Mouse (Mus musculus) neural tube, embryonic 12.5 days (tissue): ENCODE results near the gene Hinfp. TPM values are rescaled to one million over a fixed set of nuclear protein-coding genes. Genes with fewer than 3 reads are reported as not detected.

ENCODE experiments used
- ATAC-seq: fragments of 200-750 bp; cut with Nextera tagmentation; 2 replicates; pipeline ENCODE4 v1.8.0; 2017; ENCODE audit warnings: low read depth, mild to moderate bottlenecking, moderate TSS enrichment, moderate library complexity; ENCODE audit not compliant: low FRiP score
- H3K27ac ChIP-seq: fragments of 300-500 bp; sonication (generic); 2 replicates; pipeline ENCODE4 v1.5.1; 2016
- H3K27me3 ChIP-seq: fragments of 300-500 bp; sonication (generic); replicated peaks from 2 replicates; pipeline ENCODE4 v1.6.1; 2016; ENCODE audit warnings: mild to moderate bottlenecking
- H3K36me3 ChIP-seq: fragments of 300-500 bp; sonication (generic); 2 replicates; pipeline ENCODE4 v1.6.1; 2016; ENCODE audit warnings: mild to moderate bottlenecking
- H3K4me1 ChIP-seq: fragments of 300-500 bp; sonication (generic); 2 replicates; pipeline ENCODE4 v1.6.1; 2016
- H3K4me2 ChIP-seq: fragments of 300-500 bp; sonication (generic); replicated peaks from 2 replicates; pipeline ENCODE4 v1.6.1; 2016; ENCODE audit warnings: mild to moderate bottlenecking
- H3K4me3 ChIP-seq: fragments of 300-500 bp; sonication (generic); 2 replicates; pipeline ENCODE4 v1.5.1; 2016
- H3K9ac ChIP-seq: fragments of 300-500 bp; sonication (generic); 2 replicates; pipeline ENCODE4 v1.6.1; 2016; ENCODE audit warnings: mild to moderate bottlenecking
- H3K9me3 ChIP-seq: fragments of 300-500 bp; sonication (generic); 2 replicates; pipeline ENCODE4 v1.6.1; 2016; ENCODE audit warnings: mild to moderate bottlenecking
- WGBS: fragments of 180-500 bp; shearing (Covaris S2); methylation state at CpG from one replicate; pipeline ENCODE4 v1.1.7; 2016; 5-methylcytosine and 5-hydroxymethylcytosine counted together
- microRNA-seq: library from miRNA; unstranded; fragments of <30 nt; microRNA quantifications from one replicate; pipeline ENCODE4, GENCODE M21; 2017
- polyA plus RNA-seq: library from polyadenylated mRNA; unstranded; fragments of >200 nt; fragmentation: Nextera tagmentation; extraction: Ambion mirVana; gene quantifications from 2 replicates; pipeline ENCODE4 v1.2.1, GENCODE M21; 2016

The Hinfp gene
- polyA plus RNA-seq, 1 experiment from 2014 or later: 33.5 TPM

DNA sequence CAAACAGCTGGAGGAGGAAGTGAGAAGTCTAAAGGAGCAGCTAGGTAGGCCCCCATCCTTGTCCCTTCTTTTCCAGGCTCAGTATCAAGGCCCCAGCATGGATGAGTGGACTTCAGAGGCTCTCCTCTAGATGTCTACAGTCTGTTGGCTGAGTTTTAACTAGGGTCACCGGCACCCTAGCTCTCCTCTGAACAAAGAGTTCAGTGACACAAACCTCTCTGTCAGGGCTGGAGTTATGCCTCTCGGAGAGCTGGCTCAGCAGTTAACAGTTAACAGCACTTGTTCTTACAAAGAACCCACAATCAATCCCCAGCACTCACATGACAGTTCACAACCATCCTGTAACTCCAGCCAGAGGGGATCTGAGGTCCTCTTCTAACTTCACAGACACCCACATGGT lies 61.9 kb downstream of the Hinfp start:
- H3K4me2 ChIP-seq: no peak overlapping the region
- no peak overlapping the region for H3K27ac ChIP-seq
- ATAC-seq: no peak
- H3K27me3 ChIP-seq: no peaks in the 10 kb centered on the region
- H3K9ac ChIP-seq: no peak overlapping the region
- H3K4me1 ChIP-seq: no peaks in the 10 kb centered on the region
- H3K9me3 ChIP-seq: no peaks in the 10 kb centered on the region
- H3K4me3 ChIP-seq: no peak overlapping the region
- no peaks in the 10 kb centered on the region for H3K36me3 ChIP-seq
- 35% methylated on average over 2 of the region's 2 CpGs for WGBS

Small RNA genes lying within 50 kb of the gene (microRNA-seq; reads per million reads assigned to microRNA genes)
- gene Gm44335: not detected

Other genes starting within 250 kb of the Hinfp start
- gene Usp2, start 238.7 kb downstream of the Hinfp start, polyA plus RNA-seq: 9.1 and 9.3 TPM in 2 replicates
- gene Mfrp, start 203.9 kb downstream of the Hinfp start, polyA plus RNA-seq: 0.18 TPM in 1 of 2 replicates, not detected in the other
- 0.43 and 0.74 TPM in 2 replicates for gene C1qtnf5, start 198.4 kb downstream of the Hinfp start, polyA plus RNA-seq
- 0.18 and 0.51 TPM in 2 replicates for gene Gm49380, start 192.2 kb downstream of the Hinfp start, polyA plus RNA-seq
- gene Rnf26, start 192.2 kb downstream of the Hinfp start, polyA plus RNA-seq: 57.4 and 59.2 TPM in 2 replicates
- 19.2 and 19.4 TPM in 2 replicates for gene Mcam, start 171.2 kb downstream of the Hinfp start, polyA plus RNA-seq
- 22.1 and 25.5 TPM in 2 replicates for gene Cbl, start 71.6 kb downstream of the Hinfp start, polyA plus RNA-seq
- not detected in 2 replicates for gene Ccdc153, start 65.0 kb downstream of the Hinfp start, polyA plus RNA-seq
- gene Pdzd3, start 54.2 kb downstream of the Hinfp start, polyA plus RNA-seq: 0.09 and 0.14 TPM in 2 replicates
- 3.7 and 3.8 TPM in 2 replicates for gene Nlrx1, start 37.1 kb downstream of the Hinfp start, polyA plus RNA-seq
- 12.2 and 13.8 TPM in 2 replicates for gene Abcg4, start 17.1 kb downstream of the Hinfp start, polyA plus RNA-seq
- 25.3 and 26.9 TPM in 2 replicates for gene C2cd2l, start 14.6 kb upstream of the Hinfp start, polyA plus RNA-seq
- 34.6 and 39.1 TPM in 2 replicates for gene Dpagt1, start 20.3 kb upstream of the Hinfp start, polyA plus RNA-seq
- gene H2afx, start 29.0 kb upstream of the Hinfp start, polyA plus RNA-seq: 281 and 302 TPM in 2 replicates
- gene Hmbs, start 38.6 kb upstream of the Hinfp start, polyA plus RNA-seq: 92.8 and 95.0 TPM in 2 replicates
- 36.9 and 37.8 TPM in 2 replicates for gene Vps11, start 56.0 kb upstream of the Hinfp start, polyA plus RNA-seq
- 31.0 and 33.0 TPM in 2 replicates for gene Hyou1, start 73.8 kb upstream of the Hinfp start, polyA plus RNA-seq
- 44.1 and 45.5 TPM in 2 replicates for gene Slc37a4, start 91.2 kb upstream of the Hinfp start, polyA plus RNA-seq
- 1,233 and 1,284 TPM in 2 replicates for gene Rps25, start 101.5 kb upstream of the Hinfp start, polyA plus RNA-seq
- 266 and 275 TPM in 2 replicates for gene Trappc4, start 101.9 kb upstream of the Hinfp start, polyA plus RNA-seq
- gene Ccdc84, start 112.9 kb upstream of the Hinfp start, polyA plus RNA-seq: 30.6 and 35.7 TPM in 2 replicates
- not detected in 2 replicates for gene Foxr1, start 135.5 kb upstream of the Hinfp start, polyA plus RNA-seq
- gene Upk2, start 149.3 kb upstream of the Hinfp start, polyA plus RNA-seq: 0.35 TPM in 1 of 2 replicates, not detected in the other
- 9.3 and 10.9 TPM in 2 replicates for gene Bcl9l, start 177.2 kb upstream of the Hinfp start, polyA plus RNA-seq